Mouse (Mus musculus) forebrain, embryonic 12.5 days (tissue): ENCODE results near the gene Eva1c. TPM values are rescaled to one million over a fixed set of nuclear protein-coding genes. Genes with fewer than 3 reads are reported as not detected.

ENCODE experiments used
- ATAC-seq: fragments of 200-750 bp; cut with Nextera tagmentation; 2 replicates; pipeline ENCODE4 v1.8.0; 2017; ENCODE audit warnings: moderate TSS enrichment; ENCODE audit not compliant: low FRiP score
- H3K27ac ChIP-seq: fragments of 300-500 bp; sonication (generic); 2 replicates; pipeline ENCODE4 v1.5.1; 2016; ENCODE audit warnings: mild to moderate bottlenecking
- H3K27me3 ChIP-seq: fragments of 300-500 bp; sonication (generic); 2 replicates; pipeline ENCODE4 v1.6.1; 2016; ENCODE audit warnings: mild to moderate bottlenecking
- H3K36me3 ChIP-seq: fragments of 300-500 bp; sonication (generic); replicated peaks from 2 replicates; pipeline ENCODE4 v1.6.1; 2016; ENCODE audit warnings: mild to moderate bottlenecking
- H3K4me1 ChIP-seq: fragments of 300-500 bp; sonication (generic); 2 replicates; pipeline ENCODE4 v1.6.1; 2016
- H3K4me2 ChIP-seq: fragments of 300-500 bp; sonication (generic); 2 replicates; pipeline ENCODE4 v1.6.1; 2016; ENCODE audit warnings: mild to moderate bottlenecking, moderate library complexity
- H3K4me3 ChIP-seq: fragments of 300-500 bp; sonication (generic); replicated peaks from 2 replicates; pipeline ENCODE4 v1.5.1; 2016; ENCODE audit warnings: mild to moderate bottlenecking
- H3K9ac ChIP-seq: fragments of 300-500 bp; sonication (generic); 2 replicates; pipeline ENCODE4 v1.6.1; 2016; ENCODE audit warnings: mild to moderate bottlenecking
- H3K9me3 ChIP-seq: fragments of 300-500 bp; sonication (generic); 2 replicates; pipeline ENCODE4 v1.6.1; 2016
- WGBS: fragments of 180-500 bp; shearing (Covaris S2); methylation state at CpG from one replicate; pipeline ENCODE4 v1.1.7; 2016; 5-methylcytosine and 5-hydroxymethylcytosine counted together
- microRNA-seq: library from miRNA; unstranded; fragments of <30 nt; microRNA quantifications from one replicate; pipeline ENCODE4, GENCODE M21; 2017
- polyA plus RNA-seq: library from polyadenylated mRNA; unstranded; fragments of >200 nt; fragmentation: Nextera tagmentation; extraction: Ambion mirVana; gene quantifications from 2 replicates; pipeline ENCODE4 v1.2.1, GENCODE M21; 2016

Gene Eva1c
- polyA plus RNA-seq, 1 experiment from 2014 or later = 3.6 TPM

GRCm38 (mm10) chr16:90934193-90934686 is 107.7 kb downstream of the Eva1c start:
- Histone ChIP-seq H3K9ac (peak overlapping the region; percentile 85), H3K4me2 (peak overlapping the region; percentile 73), H3K9me3 (no peaks in the 10 kb centered on the region), H3K4me3 (peak overlapping the region; percentile 84), H3K4me1 (peaks cover 13% of the 10 kb centered on the region), H3K36me3 (peaks cover 18% of the 10 kb centered on the region), H3K27ac (peak overlapping the region; percentile 89), H3K27me3 (no peaks in the 10 kb centered on the region)
- peak; percentile 61 for ATAC-seq
- WGBS = under 1% methylated on average over 38 of the region's 38 CpGs

- Histone ChIP-seq H3K27me3 (no peaks in the 10 kb centered on the region), H3K27ac (peak within 1 kb of the TSS; percentile 89), H3K9me3 (no peaks in the 10 kb centered on the region), H3K4me1 (peaks cover 13% of the 10 kb centered on the region), H3K9ac (peak within 1 kb of the TSS; percentile 85), H3K4me2 (peak within 1 kb of the TSS; percentile 73), H3K36me3 (peaks cover 14% of the 10 kb centered on the region), H3K4me3 (peak within 1 kb of the TSS; percentile 84)
- peak; percentile 97 for ATAC-seq
- WGBS = under 1% methylated on average over 56 of the region's 56 CpGs
Measured at GRCm38 (mm10) chr16:90934687-90935328, 108.3 kb downstream of the Eva1c start, which contains the start of gene Cfap298. Gene Cfap298, minus strand, starts transcription at chr16:90935114.

DNA sequence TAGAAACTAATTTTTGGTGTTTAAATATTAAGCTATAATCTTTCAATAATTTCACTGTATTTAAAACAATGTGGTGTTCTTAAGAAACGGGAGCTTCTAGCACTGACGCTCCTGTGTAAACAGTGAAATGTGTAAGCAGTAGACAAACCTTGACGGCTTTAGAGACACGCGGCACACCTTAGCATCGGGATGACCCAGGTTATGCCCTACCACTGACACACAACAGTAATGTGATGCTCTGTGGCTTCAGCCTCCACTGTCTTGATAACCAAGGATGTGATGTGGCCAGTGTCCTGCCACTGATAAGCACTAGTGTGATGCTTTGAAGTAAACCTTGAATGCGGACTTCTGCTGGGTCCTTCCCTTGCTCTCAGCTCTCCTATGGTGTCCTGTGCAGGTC is 114.7 kb downstream of the Eva1c start:
- H3K9me3 ChIP-seq = no peaks in the 10 kb centered on the region
- no peak for ATAC-seq
- no peak overlapping the region for H3K9ac ChIP-seq
- H3K36me3 ChIP-seq = peaks cover 39% of the 10 kb centered on the region
- no peak overlapping the region for H3K4me3 ChIP-seq
- H3K4me2 ChIP-seq = no peak overlapping the region
- H3K27me3 ChIP-seq = no peaks in the 10 kb centered on the region
- no peak overlapping the region for H3K27ac ChIP-seq
- 93% methylated on average over 7 of the region's 7 CpGs for WGBS
- H3K4me1 ChIP-seq = no peaks in the 10 kb centered on the region

DNA sequence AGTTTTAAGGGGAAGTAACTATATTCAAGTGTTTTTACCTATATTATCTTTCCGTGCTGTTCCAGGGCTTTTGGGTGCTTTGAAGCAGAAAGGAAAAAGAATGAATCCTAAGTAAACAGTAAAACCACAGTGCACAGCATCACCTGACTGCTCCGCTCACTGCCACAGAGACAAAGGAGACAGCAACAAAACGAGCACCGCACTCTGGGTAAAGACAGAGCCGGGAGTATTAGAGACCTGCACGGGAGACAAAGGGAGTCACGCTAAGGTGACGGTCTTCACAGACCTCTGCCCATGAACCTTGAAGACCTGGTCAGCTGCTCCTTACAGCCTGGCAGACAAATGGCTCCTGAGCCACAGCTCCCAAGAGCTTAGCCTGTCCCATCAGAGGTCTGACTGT is 120.5 kb downstream of the Eva1c start:
- Histone ChIP-seq H3K9ac (no peak overlapping the region), H3K36me3 (peaks cover 46% of the 10 kb centered on the region), H3K4me3 (no peak overlapping the region), H3K27ac (no peak overlapping the region), H3K27me3 (no peaks in the 10 kb centered on the region), H3K9me3 (no peaks in the 10 kb centered on the region), H3K4me1 (no peaks in the 10 kb centered on the region), H3K4me2 (no peak overlapping the region)
- 76% methylated on average over 8 of the region's 8 CpGs for WGBS
- no peak for ATAC-seq

- no peak overlapping the region for H3K9ac ChIP-seq
- H3K4me3 ChIP-seq = no peak overlapping the region
- H3K27ac ChIP-seq = no peak overlapping the region
- ATAC-seq = no peak
- H3K36me3 ChIP-seq = peaks cover 44% of the 10 kb centered on the region
- WGBS = 56% methylated on average over 17 of the region's 17 CpGs
- H3K27me3 ChIP-seq = no peaks in the 10 kb centered on the region
- no peak overlapping the region for H3K4me2 ChIP-seq
- no peaks in the 10 kb centered on the region for H3K9me3 ChIP-seq
- no peaks in the 10 kb centered on the region for H3K4me1 ChIP-seq
Measured at GRCm38 (mm10) chr16:90950354-90950963, 123.9 kb downstream of the Eva1c start.

DNA sequence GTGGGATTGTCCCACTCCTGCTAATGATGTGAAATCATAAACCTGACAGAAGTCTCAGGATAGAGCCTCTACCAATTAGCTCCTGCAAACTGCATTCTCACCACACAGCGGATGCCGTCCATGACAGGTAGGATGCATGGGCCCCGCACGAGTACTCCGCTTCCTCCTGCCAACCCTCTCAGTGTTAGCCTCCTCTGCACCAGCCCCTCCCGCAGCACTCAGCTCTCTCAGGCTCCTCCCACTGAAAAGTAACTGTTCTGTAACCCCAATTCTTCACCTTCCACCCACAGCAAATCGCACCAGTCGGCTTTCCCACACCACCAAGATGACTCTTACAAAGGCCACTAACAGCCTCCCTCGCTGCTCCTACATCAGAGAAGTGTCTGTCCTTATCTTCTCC is 126.6 kb downstream of the Eva1c start:
- 94% methylated on average over 9 of the region's 9 CpGs for WGBS
- no peak overlapping the region for H3K27ac ChIP-seq
- H3K4me1 ChIP-seq = no peaks in the 10 kb centered on the region
- no peak overlapping the region for H3K9ac ChIP-seq
- H3K27me3 ChIP-seq = no peaks in the 10 kb centered on the region
- H3K4me3 ChIP-seq = no peak overlapping the region
- H3K36me3 ChIP-seq = peaks cover 42% of the 10 kb centered on the region
- no peak for ATAC-seq
- H3K9me3 ChIP-seq = no peaks in the 10 kb centered on the region
- H3K4me2 ChIP-seq = no peak overlapping the region

DNA sequence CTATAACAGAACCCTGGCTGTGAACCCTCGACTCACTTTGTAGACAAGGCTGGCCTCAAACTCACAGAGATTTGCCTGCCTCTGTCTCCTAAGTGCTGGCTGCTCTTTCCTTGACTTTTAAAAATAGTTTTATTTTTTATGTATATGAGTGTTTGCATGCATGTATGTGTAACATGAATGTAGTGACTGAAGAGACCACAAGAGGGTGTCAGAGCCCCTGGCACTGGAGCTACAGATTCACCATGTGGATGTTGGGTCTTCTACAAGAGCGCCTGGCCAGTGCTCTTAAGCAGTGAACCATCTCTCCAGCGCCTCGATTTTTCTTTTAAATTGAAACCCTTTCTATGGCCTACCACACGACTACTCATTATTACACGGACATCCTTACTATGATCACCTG is 127.3 kb downstream of the Eva1c start:
- Histone ChIP-seq H3K4me2 (no peak overlapping the region), H3K9ac (no peak overlapping the region), H3K4me1 (no peaks in the 10 kb centered on the region), H3K4me3 (no peak overlapping the region), H3K9me3 (no peaks in the 10 kb centered on the region), H3K36me3 (peaks cover 42% of the 10 kb centered on the region), H3K27ac (no peak overlapping the region), H3K27me3 (no peaks in the 10 kb centered on the region)
- ATAC-seq = no peak
- WGBS = 90% methylated on average over 6 of the region's 6 CpGs

Small RNA genes within 50 kb of the gene (microRNA-seq; reads per million reads assigned to microRNA genes)
- gene Gm22933 = not detected

Other genes starting within 250 kb of the Eva1c start
- 80.1 and 82.0 TPM in 2 replicates for gene Mis18a, start 99.3 kb upstream of the Eva1c start, polyA plus RNA-seq
- gene Mrap, start 88.5 kb upstream of the Eva1c start, polyA plus RNA-seq = not detected in 2 replicates
- 13.6 and 13.9 TPM in 2 replicates for gene Urb1, start 16.3 kb upstream of the Eva1c start, polyA plus RNA-seq
- 49.6 and 51.0 TPM in 2 replicates for gene Cfap298, start 108.4 kb downstream of the Eva1c start, polyA plus RNA-seq
- gene Synj1, start 184.6 kb downstream of the Eva1c start, polyA plus RNA-seq = 25.2 and 26.6 TPM in 2 replicates
- 105 TPM in 2 replicates for gene Paxbp1, start 217.8 kb downstream of the Eva1c start, polyA plus RNA-seq